Mouse (Mus musculus) 416B (cell line): ENCODE measurements at regions not wholly inside any gene's neighbourhood (a gene's known extent, or its start where the extent isn't known, plus 50 kb on each side); places are given as distances from the start of the nearest gene placed in this dataset.

Source experiments
- DNase-seq: peaks from one replicate; pipeline ENCODE4 v3.0.0; 2011; ENCODE audit warnings: low read depth

DNA sequence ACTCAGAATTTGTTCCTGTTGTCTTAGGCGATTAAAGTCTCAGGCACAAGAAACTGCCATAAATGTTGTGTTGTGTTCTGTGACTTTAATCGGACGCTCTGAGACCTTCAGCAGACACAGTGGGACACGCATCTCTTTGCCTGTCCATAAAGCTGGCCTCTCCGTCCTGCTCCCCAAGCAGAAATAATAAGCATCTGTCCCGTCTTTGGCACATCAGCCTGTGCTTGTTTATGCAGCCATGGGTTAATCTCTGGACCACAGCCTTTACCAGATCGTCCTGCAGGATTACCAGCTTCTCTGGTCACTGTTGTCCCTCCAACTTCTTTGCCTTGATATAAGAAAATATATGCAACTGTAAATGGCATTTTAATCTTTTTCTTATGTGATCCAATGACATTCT lies 87.7 kb upstream of the Ret start:
- DNase-seq: no peak

DNA sequence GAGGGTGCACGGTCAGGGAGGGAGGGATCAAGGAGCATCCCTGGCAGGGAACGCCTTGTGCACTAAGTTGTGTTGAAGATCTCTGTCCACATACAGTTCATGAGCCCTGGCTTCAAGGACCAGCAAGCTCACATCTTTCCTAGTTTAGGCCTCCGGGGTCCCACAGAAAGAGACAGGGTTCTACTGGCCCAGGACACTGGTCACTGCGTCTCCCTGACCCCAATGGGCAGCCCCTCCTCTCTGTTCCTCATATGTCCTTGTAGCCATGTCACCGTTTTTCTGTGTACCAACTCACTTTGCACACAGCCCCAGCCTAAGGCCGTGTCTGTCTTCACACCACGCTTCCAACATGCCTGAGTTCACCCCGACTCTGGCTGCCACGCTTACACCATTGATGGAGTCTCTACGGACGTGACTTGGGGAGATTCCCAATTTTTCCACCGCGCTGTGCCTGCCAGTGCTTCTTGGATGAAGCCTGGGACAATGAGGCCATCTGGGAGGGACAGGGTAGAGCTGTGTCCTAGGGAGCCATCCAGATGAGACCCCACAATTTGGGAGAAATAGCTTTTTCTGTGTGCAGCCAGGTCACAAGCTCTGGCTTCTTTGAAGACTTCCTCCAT lies 86.5 kb upstream of the Ret start:
- no peak for DNase-seq

DNA sequence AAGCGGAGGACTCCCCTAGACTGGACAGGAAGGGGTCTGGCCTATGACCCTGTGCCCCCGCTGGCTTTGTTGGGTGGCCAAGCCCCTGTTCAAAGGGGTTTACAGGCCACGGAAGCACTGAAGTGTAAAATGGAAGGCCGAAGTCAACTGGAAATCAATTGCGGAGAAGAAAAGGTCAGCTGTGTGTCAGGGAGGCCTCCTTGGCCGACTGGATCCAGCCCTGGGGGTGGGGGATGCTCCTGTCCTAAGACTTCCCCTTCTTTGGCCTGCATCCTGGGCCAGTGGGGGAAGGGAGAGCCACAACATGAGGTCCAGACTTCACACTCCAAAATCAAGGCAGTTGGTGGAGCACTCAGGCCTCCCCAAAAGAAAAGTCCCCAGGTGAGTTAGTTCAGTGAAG lies 66.4 kb upstream of the Ret start:
- no peak for DNase-seq

DNA sequence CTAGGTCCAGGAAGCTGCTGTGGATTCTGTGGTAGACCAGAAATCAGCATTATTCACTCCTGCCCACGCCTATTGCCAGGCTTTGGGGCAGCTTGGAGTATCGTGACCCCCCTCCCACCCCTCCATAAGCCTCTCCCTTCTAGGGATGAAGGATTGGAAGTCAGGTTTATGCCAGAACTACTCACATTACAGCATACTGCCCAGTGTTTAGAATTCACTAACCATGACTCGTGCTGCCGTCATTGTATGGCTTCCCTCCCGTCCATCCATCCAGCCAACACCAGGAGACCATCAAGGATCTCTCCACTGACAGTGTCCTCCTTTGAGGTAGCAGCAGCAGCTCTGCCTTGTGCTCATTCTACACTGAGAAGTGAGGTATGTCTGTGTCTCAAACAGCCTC lies 62.4 kb upstream of the Ret start:
- DNase-seq: peak; percentile 5

DNA sequence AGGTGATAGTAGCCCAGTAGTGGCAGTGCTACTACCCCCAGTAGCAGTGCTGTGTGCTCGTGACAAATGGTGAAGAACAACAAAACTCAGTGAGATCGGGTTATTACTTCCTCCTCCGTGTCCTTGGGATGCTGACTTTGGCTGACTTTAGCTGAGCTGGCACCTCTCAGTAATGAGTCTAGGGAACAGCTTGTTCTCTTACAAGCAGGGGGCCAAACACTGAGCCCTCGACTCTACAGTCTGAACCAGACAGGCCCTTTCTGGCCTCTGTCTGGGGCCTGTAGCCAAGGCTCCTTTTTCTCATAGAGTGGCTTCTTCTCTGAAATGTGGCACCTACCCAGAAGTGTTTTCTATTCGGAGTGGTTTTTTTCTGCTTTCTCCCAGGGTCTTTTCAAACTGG lies 57.4 kb upstream of the Ret start:
- DNase-seq: no peak

DNA sequence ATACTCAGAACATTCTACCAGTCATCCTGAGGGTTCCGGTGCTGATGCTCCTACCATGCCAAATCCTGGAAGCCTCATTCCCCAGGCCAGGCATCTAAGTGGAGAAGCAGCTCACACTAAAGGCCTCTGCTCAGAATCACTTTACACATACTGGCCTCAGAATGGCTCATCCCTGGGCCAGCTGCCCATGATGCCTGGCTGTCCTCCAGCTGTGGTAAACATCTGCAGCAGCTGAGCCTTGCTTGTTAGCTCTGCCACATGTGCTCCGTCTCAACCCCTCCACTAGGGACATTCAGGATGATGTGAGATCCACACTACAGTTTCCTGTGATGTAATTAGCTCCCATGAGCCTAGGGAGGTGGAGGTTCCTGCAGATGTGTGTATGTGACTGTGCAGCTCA lies 55.2 kb upstream of the Ret start:
- DNase-seq: no peak

DNA sequence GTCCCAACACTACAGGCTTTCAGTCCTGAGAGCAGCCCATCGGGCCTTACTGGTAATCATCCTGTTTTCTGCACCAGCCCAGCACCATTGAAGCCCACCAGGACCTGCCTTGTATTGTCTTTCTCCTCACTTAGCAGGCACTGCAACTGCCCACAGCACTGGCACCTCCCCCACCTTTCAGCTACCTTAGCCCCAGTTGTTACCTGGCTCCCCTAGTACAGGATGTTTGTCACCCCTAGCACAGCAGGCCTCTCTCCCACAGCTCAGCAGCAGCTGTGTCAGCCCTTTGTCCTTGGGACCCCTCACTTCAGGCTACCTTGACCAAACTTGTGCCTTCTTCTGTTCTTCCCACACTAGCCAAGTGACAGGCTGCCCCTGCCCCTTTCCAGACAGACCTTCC lies 53.6 kb upstream of the Ret start:
- no peak for DNase-seq

DNA sequence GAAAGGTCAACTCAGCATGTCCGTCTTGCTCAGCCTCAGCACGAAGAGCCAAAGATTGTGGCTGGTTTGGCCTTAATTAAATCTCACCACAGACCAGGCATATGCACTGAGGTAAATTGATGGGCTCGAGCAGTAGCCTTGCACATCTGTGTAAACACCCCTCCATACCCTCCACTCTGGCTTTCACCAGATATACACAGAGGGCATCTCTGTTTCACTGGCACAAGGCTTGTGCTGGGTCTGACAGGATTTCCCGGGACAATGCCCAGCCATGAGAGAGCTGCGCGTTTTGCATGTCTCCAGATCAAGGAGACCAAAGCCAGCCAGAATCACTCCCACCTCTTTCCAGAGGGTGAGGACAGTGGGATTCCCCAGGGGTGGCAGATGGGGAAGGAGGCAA lies 52.5 kb upstream of the Ret start:
- no peak for DNase-seq
